Mouse (Mus musculus) adrenal gland (tissue): ENCODE measurements around the gene Abo.

Experiments
- intact Hi-C: fragments of 180-260 bp; cut with DNase I; formaldehyde crosslinking; loops from one replicate; pipeline ENCODE4 v1.15.1; 2025

Gene Abo

DNA sequence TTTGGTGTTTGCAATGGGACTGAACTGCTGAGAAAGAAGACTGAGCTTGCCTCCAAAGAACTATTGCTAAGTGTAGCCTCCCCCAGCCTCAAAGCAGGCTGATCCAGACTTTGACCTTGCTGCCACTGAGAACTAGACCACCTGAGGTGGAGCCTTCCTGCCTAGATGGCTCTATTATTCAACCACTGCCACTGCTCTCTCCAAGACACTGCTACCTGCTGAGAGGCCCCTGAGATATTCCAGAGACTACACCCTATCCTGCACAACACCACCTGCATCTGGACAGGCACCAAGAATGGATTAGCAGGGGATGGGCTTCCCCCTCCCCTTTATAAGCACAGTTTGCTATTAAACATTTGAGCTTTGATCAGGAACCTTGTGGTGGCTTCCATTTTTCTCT, 13.8 kb upstream of the Abo start:
- intact Hi-C loops = no loop called here

DNA sequence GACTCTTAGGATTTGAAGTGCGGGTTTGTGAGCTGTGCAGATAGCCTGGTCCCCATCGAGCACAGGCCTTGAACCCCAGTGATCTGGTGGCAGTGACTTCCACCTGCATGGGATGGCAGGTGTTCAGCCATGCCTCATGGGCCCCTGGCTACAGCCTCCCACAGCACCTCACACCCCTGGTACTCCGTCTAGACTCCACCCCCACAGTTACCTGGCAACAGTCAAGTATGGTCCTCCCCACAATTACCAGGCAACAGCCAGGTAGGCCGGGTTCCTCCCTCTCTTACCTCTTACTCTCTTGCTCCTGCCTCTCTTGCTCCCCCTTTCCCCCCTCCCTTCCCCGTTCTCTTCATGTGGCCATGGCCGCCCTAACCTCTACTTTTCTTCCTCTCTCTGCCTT, 5.9 kb upstream of the Abo start:
- intact Hi-C loops = no loop called here

DNA sequence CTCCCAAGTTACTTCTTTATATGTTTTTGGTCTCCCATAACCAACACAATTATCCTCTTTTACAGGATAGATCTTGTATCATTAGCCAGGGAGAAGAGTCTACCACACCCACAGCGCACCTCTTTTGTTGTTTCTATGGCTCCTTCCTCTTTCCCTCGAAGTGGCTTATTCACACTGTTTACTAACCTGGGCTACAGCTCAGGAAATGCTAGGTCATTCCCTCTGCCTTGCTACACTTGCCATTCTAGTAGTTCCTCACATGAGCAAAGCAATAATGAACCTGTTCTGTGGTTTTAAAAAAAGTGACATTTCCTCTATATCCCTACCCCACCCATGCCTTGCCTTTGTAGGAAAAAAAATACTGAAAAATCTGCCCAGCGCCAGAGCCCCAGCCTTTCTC, 1.9 kb downstream of the Abo start:
- intact Hi-C loops = no loop called here

DNA sequence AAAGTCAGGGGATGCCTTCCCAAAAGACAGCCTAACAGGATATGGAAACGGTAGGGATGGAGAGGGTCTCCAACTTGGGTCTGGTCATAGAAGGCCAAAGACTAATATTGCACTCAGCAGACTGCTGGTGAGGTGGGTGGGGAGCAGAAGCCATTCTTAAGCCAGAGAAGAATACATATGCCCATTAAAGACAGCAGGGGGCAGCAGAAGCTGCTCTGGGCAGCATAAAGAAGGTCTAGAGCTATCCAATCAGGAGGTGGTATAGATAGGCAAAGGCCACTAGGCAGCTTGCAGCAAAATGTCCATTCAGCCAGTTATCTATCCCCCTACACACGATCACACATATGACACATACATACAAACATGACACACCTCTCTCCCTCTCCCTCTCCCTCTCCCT, 17.1 kb downstream of the Abo start:
- intact Hi-C loops = loop anchor here (1.0 to 5.0 kb wide), 2 partner anchors 191 to 390 kb away; no protein-coding TSS in a partner anchor

DNA sequence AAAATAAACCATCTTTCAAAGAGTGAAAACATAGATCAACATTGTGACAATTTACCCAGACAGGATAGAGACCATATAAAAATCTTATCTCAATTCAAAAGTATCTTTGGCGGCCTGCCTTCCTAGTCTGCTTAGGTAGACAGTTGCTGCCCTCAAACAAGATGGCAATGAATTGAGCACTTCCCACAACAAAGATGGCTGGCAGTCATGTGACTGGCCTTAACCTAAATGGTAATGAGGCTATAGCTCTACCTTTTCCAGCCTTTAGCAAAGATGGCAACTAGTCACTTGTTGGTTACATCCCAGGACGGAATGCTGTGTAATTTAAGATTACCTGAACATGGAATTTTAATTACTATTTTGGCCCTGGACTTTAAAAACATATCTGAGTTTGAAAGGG, 32.3 kb downstream of the Abo start:
- intact Hi-C loops = no loop called here

DNA sequence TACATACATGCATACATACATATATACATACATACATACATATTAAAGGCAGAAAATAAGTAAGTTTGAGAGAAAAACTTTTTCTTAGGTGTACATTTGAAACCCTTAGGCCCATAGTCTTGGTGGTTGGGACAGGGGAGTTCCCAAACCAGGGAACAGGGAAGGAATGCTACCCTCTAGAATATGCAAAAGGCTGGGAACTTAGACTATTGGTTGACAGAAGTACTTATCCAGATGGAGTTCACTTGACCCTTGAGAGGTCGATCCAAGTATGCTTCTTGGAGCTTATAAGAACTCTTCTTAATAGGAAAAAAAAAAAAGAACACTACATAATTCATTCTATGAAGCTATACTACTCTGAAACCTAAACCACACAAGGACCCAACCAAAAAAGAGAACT, 36.7 kb downstream of the Abo start:
- intact Hi-C loops = no loop called here

DNA sequence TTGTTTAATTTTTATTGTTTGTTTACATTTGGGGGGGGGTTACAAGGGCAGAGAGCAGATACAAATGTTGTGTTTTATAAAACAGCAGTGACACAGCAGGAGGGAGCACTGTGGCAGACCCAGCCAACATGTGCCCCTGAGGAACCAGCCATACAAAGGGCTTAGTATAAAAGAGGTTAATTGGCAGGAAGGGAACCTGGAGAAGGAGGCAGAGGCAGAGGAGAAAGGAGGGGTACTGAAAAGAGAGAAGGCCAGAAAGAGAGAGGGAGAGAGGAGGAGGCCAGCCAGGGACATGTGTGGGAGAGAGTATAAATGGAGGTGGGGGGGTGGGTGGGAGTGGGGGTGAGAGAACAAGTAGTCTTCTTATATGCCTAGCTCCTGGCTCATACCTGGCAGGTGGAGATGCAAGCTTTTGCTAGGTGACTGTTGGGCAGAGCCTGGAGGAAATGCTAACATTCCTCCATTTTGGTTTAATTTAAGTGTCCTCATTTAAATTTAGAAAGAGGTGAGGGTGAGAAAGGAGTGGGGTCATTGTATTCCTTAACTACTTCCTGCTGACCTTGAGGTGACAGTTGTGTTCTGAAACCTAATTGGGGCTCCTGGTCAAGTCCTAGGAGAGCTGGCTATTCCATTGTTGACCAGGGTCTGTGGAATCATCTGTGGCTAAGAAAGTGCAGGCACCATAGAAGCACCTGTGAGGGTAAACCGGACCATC, 37.4 kb downstream of the Abo start:
- intact Hi-C loops = no loop called here
